9 mouse cellular contexts compared by ENCODE assay signal in genomic region chr1:156990112-156990511, GRCm38 (mm10). TPM values are rescaled to one million over a fixed set of nuclear protein-coding genes. Genes with fewer than 3 reads are reported as not detected.
A peak's percentile ranks its signal among the peaks of the same experiment; 100 is the strongest.
DNase-seq lines count a peak whose midpoint lies in the region; ATAC-seq and TF ChIP-seq lines count a peak whose summit lies in the region.
"Had no signal": no experiment of that assay in that cellular context is flagged by ENCODE, and none has a peak within 500 bp of the region (broad histone marks: within the 10 kb centered on the region; RNA-seq: fewer than 3 reads in every experiment).

No protein-coding gene starts in this region.

- H3K4me3 ChIP-seq in heart, embryonic 10.5 days: no peak overlapping the region
- H3K4me3 ChIP-seq in forebrain, embryonic 13.5 days: no peak overlapping the region
- H3K4me3 ChIP-seq in macrophage (ENCODE audit: inconsistent target): no peak overlapping the region
- peak overlapping the region; percentile 24; the same call in 1 of the 2 replicates for H3K4me3 ChIP-seq in spleen, adult 2 months (ENCODE audit: extremely low read depth, insufficient read depth, insufficient read length)

- no peaks in the 10 kb centered on the region for H3K36me3 ChIP-seq in heart, embryonic 10.5 days
- H3K36me3 ChIP-seq in forebrain, embryonic 13.5 days (ENCODE audit: poor library complexity, severe bottlenecking): no peaks in the 10 kb centered on the region
- H3K36me3 ChIP-seq in macrophage (ENCODE audit: inconsistent target): no peaks in the 10 kb centered on the region
- no peaks in the 10 kb centered on the region for H3K36me3 ChIP-seq in spleen, adult 2 months (ENCODE audit: control insufficient read depth, insufficient read depth, low read length)

- no peaks in the 10 kb centered on the region for H3K79me2 ChIP-seq in macrophage (ENCODE audit: inconsistent target)

- TF ChIP-seq CTCF in spleen, adult 2 months (IDR thresholded peaks at IDR 0.05; ENCODE audit: extremely low read depth, insufficient read depth, insufficient read length, insufficient replicate concordance): no peak

- H3K9ac ChIP-seq in forebrain, embryonic 13.5 days: no peak overlapping the region
- H3K9ac ChIP-seq: liver, embryonic 14.5 days had no signal

- ATAC-seq in forebrain, embryonic 13.5 days: peak; percentile 89
- ATAC-seq in granulocyte monocyte progenitor cell, adult 5-6 weeks (replicated peaks; ENCODE audit: poor library complexity, severe bottlenecking): no peak

- H3K4me1 ChIP-seq in heart, embryonic 10.5 days: peaks cover 49% of the 10 kb centered on the region
- peaks cover 39% of the 10 kb centered on the region for H3K4me1 ChIP-seq in forebrain, embryonic 13.5 days
- H3K4me1 ChIP-seq in spleen, adult 2 months (ENCODE audit: control insufficient read depth, insufficient read depth, insufficient read length): peaks cover 34% of the 10 kb centered on the region

- no peaks in the 10 kb centered on the region for H3K27me3 ChIP-seq in heart, embryonic 10.5 days (ENCODE audit: insufficient read depth, poor library complexity, severe bottlenecking)
- no peaks in the 10 kb centered on the region for H3K27me3 ChIP-seq in forebrain, embryonic 13.5 days
- H3K27me3 ChIP-seq in spleen, adult 2 months (ENCODE audit: control insufficient read depth, insufficient read depth, low read length): no peaks in the 10 kb centered on the region

- H3K9me3 ChIP-seq in heart, embryonic 10.5 days: no peaks in the 10 kb centered on the region
- H3K9me3 ChIP-seq in forebrain, embryonic 13.5 days (replicated peaks): no peaks in the 10 kb centered on the region

- no peak for DNase-seq in heart, embryonic 10.5 days (ENCODE audit: low spot score)
- no peak for DNase-seq in heart, adult 11 months
- DNase-seq in spleen, adult 2 months (ENCODE audit: low read depth in 1 of 2, low spot score in 2 of 2): peak in 1 of 2 experiments; percentile 80
- DNase-seq in kidney, postnatal 14 days: no peak
- DNase-seq in yolk sac, embryonic 10.5 days (ENCODE audit: low spot score): no peak

- WGBS in heart, embryonic 10.5 days: 70% methylated on average over 9 of the region's 9 CpGs
- 19% methylated on average over 9 of the region's 9 CpGs for WGBS in forebrain, embryonic 13.5 days
- WGBS in macrophage (ENCODE audit: missing documents): 80% methylated on average over 8 of the region's 9 CpGs
- WGBS in spleen, adult 2 months: 33% methylated on average over 9 of the region's 9 CpGs

- no peak overlapping the region for H3K4me2 ChIP-seq in forebrain, embryonic 13.5 days

- TF ChIP-seq POLR2A in spleen, adult 2 months (IDR thresholded peaks at IDR 0.05; ENCODE audit: low read depth, low read length): peak; percentile 36; the same call in 1 of the 2 replicates

- H3K27ac ChIP-seq in heart, embryonic 10.5 days: peak overlapping the region; percentile 1; the same call in 1 of the 2 replicates
- peak overlapping the region; percentile 73 for H3K27ac ChIP-seq in forebrain, embryonic 13.5 days
- H3K27ac ChIP-seq in macrophage: peak overlapping the region; percentile 7; the same call in 1 of the 2 replicates
- H3K27ac ChIP-seq in spleen, adult 2 months (ENCODE audit: insufficient read depth, low read length): peak overlapping the region; percentile 89

RNA-seq across cellular contexts. Expression of gene Ralgps2, which starts 50.7 kb away (rescaled TPM):
- polyA plus RNA-seq in heart, embryonic 10.5 days (2016; fragmentation: Nextera tagmentation; extraction: Ambion mirVana): 49.6 and 55.2 TPM in 2 replicates
- 123 and 133 TPM in 2 replicates for polyA plus RNA-seq in forebrain, embryonic 13.5 days (2015; fragmentation: Nextera tagmentation; extraction: Ambion mirVana)
- total RNA-seq in macrophage (2018; cell fraction: chromatin; rRNA removed): 10 to 100 TPM in 21 of 26 experiments, 1 to 10 TPM in 5; 2.0 to 44.8 (median 20.4) TPM
- 10 to 100 TPM in 2 of 26 experiments, 1 to 10 TPM in 24; 4.1 to 14.0 (median 6.9) TPM for total RNA-seq in macrophage (2018; cell fraction: cytosol; rRNA removed)
- 10 to 100 TPM in 18 of 26 experiments, 1 to 10 TPM in 8; 4.0 to 27.7 (median 16.0) TPM for total RNA-seq in macrophage (2018; cell fraction: nucleus; rRNA removed)
- polyA plus RNA-seq in macrophage (2018): 4.7 to 8.8 TPM (median 5.8 TPM) in 3 replicates
- 29.1 and 36.5 TPM in 2 replicates for polyA plus RNA-seq in spleen, adult 2 months (2012; rRNA removed)
- 12.5 and 20.4 TPM in 2 replicates for total RNA-seq in granulocyte monocyte progenitor cell, adult 5-6 weeks (2014; fragmentation: Nextera tagmentation)
- 26.4 and 28.8 TPM in 2 replicates for total RNA-seq in granulocyte monocyte progenitor cell, adult 5-6 weeks (2017)

Comparison
In these comparisons a context has a peak if more than half of its experiments do, and no peak if none do; other contexts are left out.
1. H3K27ac ChIP-seq: peak in every context shown above with its lines; median percentile 89 in spleen, adult 2 months; 73 in forebrain, embryonic 13.5 days; 7 in macrophage; 1 in heart, embryonic 10.5 days.